ENCODE assay signal across 18 mouse cellular contexts in genomic region chr11:118821353-118821752, GRCm38 (mm10).
DNase-seq lines count a peak whose midpoint lies in the region; ATAC-seq lines count a peak whose summit lies in the region.
"Had no signal": no experiment of that assay in that cellular context is flagged by ENCODE, and none has a peak within 500 bp of the region (broad histone marks: within the 10 kb centered on the region; RNA-seq: fewer than 3 reads in every experiment).

No protein-coding gene starts in this region.

- no peak overlapping the region for H3K4me3 ChIP-seq in heart, embryonic 11.5 days (ENCODE audit: low read depth, low read length)
- H3K4me3 ChIP-seq in intestine, embryonic 16.5 days (ENCODE audit: low read length) = no peak overlapping the region
- H3K4me3 ChIP-seq: embryonic facial prominence, embryonic 12.5 days; forebrain, embryonic 10.5 days; hindbrain, embryonic 15.5 days; megakaryocyte, embryonic 14.5 days had no signal

- H3K27me3 ChIP-seq in heart, embryonic 11.5 days (ENCODE audit: control insufficient read depth, insufficient read depth, low read length) = no peaks in the 10 kb centered on the region
- no peaks in the 10 kb centered on the region for H3K27me3 ChIP-seq in intestine, embryonic 16.5 days (replicated peaks; ENCODE audit: control insufficient read depth, insufficient read depth, low read length)
- H3K27me3 ChIP-seq: embryonic facial prominence, embryonic 12.5 days; hindbrain, embryonic 15.5 days had no signal

- H3K4me1 ChIP-seq in heart, embryonic 11.5 days (ENCODE audit: control insufficient read depth, insufficient read depth, low read length) = no peaks in the 10 kb centered on the region
- peaks cover 13% of the 10 kb centered on the region for H3K4me1 ChIP-seq in intestine, embryonic 16.5 days (ENCODE audit: control insufficient read depth, insufficient read depth, low read length)
- H3K4me1 ChIP-seq: megakaryocyte, embryonic 14.5 days had no signal

- intact Hi-C loops in heart, postnatal 10 days (cut with DNase I) = no loop called here

- peak; percentile 39 to 61 for DNase-seq in heart, adult 18-20 months
- peak; percentile 33 for DNase-seq in urinary bladder, postnatal 14 days (ENCODE audit: low spot score)
- DNase-seq in urinary bladder, postnatal 10 days (ENCODE audit: low spot score) = no peak
- DNase-seq in heart, postnatal 10 days = peak; percentile 60 to 63
- no peak for DNase-seq in spleen, adult 12 weeks (ENCODE audit: low spot score)
- no peak for DNase-seq in embryo, embryonic 11 days
- DNase-seq: cerebellum, adult 9-11 months; kidney, adult 11 months; kidney, postnatal 4 days; layer of hippocampus, postnatal 36 days had no signal

- ATAC-seq in heart, embryonic 11.5 days (replicated peaks; ENCODE audit: insufficient number of reproducible peaks, low FRiP score, low TSS enrichment) = no peak
- no peak for ATAC-seq in intestine, embryonic 16.5 days
- ATAC-seq: midbrain, embryonic 16.5 days had no signal

- no peak overlapping the region for H3K27ac ChIP-seq in heart, embryonic 11.5 days (ENCODE audit: low read depth, low read length)
- no peak overlapping the region for H3K27ac ChIP-seq in intestine, embryonic 16.5 days (ENCODE audit: low read length)
- H3K27ac ChIP-seq: embryonic facial prominence, embryonic 12.5 days; forebrain, embryonic 10.5 days; hindbrain, embryonic 15.5 days; liver, embryonic 14.5 days had no signal

- H3K36me3 ChIP-seq in heart, embryonic 11.5 days (ENCODE audit: control insufficient read depth, insufficient read depth, low read length) = no peaks in the 10 kb centered on the region
- H3K36me3 ChIP-seq in intestine, embryonic 16.5 days (ENCODE audit: control insufficient read depth, insufficient read depth, low read length) = no peaks in the 10 kb centered on the region
- H3K36me3 ChIP-seq: embryonic facial prominence, embryonic 12.5 days; forebrain, embryonic 10.5 days; hindbrain, embryonic 15.5 days had no signal

- H3K9ac ChIP-seq in heart, embryonic 11.5 days (ENCODE audit: low read depth, low read length) = no peak overlapping the region
- H3K9ac ChIP-seq in intestine, embryonic 16.5 days (ENCODE audit: low read depth, low read length) = no peak overlapping the region
- H3K9ac ChIP-seq: embryonic facial prominence, embryonic 12.5 days; hindbrain, embryonic 15.5 days; liver, embryonic 14.5 days had no signal

- 54% methylated on average over 2 of the region's 2 CpGs for WGBS in heart, embryonic 11.5 days (ENCODE audit: insufficient replicate concordance)
- whole genome bisulfite sequencing in intestine, embryonic 16.5 days = 38% methylated on average over 2 of the region's 2 CpGs

- H3K9me3 ChIP-seq in heart, embryonic 11.5 days (replicated peaks; ENCODE audit: control insufficient read depth, low read length) = no peaks in the 10 kb centered on the region
- no peaks in the 10 kb centered on the region for H3K9me3 ChIP-seq in intestine, embryonic 16.5 days (ENCODE audit: control insufficient read depth, low read length)
- H3K9me3 ChIP-seq: embryonic facial prominence, embryonic 12.5 days; forebrain, embryonic 10.5 days; hindbrain, embryonic 15.5 days; megakaryocyte, embryonic 14.5 days had no signal

- no peak overlapping the region for H3K4me2 ChIP-seq in heart, embryonic 11.5 days
- no peak overlapping the region for H3K4me2 ChIP-seq in intestine, embryonic 16.5 days (ENCODE audit: low read depth, low read length)
- H3K4me2 ChIP-seq: embryonic facial prominence, embryonic 12.5 days; hindbrain, embryonic 15.5 days had no signal

Comparison
In these comparisons a context has a peak if more than half of its experiments do, and no peak if none do; other contexts are left out.
1. DNase-seq: peak in heart, adult 18-20 months (2 of 2), urinary bladder, postnatal 14 days (single experiment) and heart, postnatal 10 days (2 of 2); none in urinary bladder, postnatal 10 days (single experiment), spleen, adult 12 weeks (single experiment) and embryo, embryonic 11 days (single experiment).